8 mouse cellular contexts compared by ENCODE assay signal in the genomic region with DNA sequence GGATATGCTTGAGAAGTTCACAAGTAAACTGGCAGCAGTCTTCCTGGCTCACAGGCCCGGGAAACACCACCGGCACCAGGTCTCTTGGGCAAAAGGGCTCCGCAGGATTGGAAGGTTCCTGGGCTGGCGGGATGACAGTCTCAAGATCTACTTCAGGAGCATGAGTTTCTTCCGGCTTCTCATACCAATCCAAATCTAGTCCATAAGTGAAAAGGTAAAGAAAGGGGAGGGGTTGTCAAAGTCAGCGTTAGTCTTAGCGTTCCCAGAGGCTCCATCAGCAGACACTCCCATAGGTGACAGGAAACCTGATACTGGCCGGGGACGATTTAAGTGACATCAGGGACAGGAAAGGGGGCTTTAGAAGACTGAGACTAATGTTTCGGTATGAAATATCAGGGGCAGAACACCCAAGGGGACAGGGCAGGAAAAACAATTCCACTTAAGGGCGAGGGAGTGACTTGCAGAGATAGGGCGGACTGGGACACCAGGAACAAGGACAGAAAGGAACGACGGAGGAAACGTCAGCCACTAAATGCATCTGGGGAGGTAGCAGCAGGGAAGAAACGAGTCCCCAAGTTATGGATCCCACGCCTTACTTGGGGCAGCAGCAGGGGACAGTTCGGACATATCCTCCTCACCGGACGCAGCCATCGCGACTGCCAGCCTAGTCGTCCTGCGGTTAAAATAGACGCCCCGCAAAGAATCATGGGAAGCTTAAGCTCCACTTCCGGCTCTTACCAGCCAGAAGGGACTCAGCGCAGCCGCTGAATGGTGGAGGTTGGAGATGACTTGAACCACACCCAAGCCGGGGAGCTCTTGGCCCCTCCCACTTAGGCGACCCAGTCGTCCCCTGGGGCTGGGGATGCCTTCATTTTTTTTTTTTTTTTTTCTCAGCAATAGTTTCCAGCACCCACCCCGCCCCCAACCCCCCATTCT. TPM values are rescaled to one million over a fixed set of nuclear protein-coding genes. Genes with fewer than 3 reads are reported as not detected.
DNase-seq lines count a peak whose midpoint lies in the region; ATAC-seq lines count a peak whose summit lies in the region.

Gene Mad2l1bp (minus strand): TSS at position 707 of the 936 bp plus-strand sequence.

- peak within 1 kb of the TSS; percentile 78 for H3K9ac ChIP-seq in hindbrain, embryonic 14.5 days

- WGBS in hindbrain, embryonic 14.5 days: 10% methylated on average over 33 of the region's 33 CpGs

- H3K4me2 ChIP-seq in hindbrain, embryonic 14.5 days (replicated peaks): peak within 1 kb of the TSS; percentile 95

- H3K4me3 ChIP-seq in hindbrain, embryonic 14.5 days (replicated peaks; ENCODE audit: low read length): peak within 1 kb of the TSS; percentile 57

- H3K27me3 ChIP-seq in hindbrain, embryonic 14.5 days (ENCODE audit: control insufficient read depth, insufficient read depth, low read length): no peaks in the 10 kb centered on the region

- no peaks in the 10 kb centered on the region for H3K9me3 ChIP-seq in hindbrain, embryonic 14.5 days (ENCODE audit: control insufficient read depth, low read length)

- H3K36me3 ChIP-seq in hindbrain, embryonic 14.5 days (replicated peaks; ENCODE audit: control insufficient read depth, insufficient read depth): peaks cover 9% of the 10 kb centered on the region

- peak within 1 kb of the TSS; percentile 44 for H3K27ac ChIP-seq in hindbrain, embryonic 14.5 days

- peaks cover 8% of the 10 kb centered on the region for H3K4me1 ChIP-seq in hindbrain, embryonic 14.5 days (replicated peaks; ENCODE audit: control insufficient read depth, insufficient read depth, low read length)

- peak; percentile 91 for ATAC-seq in hindbrain, embryonic 14.5 days (ENCODE audit: low FRiP score)

- DNase-seq in T-cell, adult 2 months (ENCODE audit: low spot score): peak; percentile 90
- DNase-seq in cerebellum, postnatal 25 days: peak; percentile 84 to 91
- DNase-seq in frontal cortex, postnatal 25 days (ENCODE audit: low spot score in 2 of 2): peak; percentile 70 to 74
- DNase-seq in hindbrain, embryonic 14.5 days (ENCODE audit: low spot score): peak; percentile 82
- peak; percentile 79 for DNase-seq in left cerebral cortex, adult 11 months (ENCODE audit: low spot score)
- peak; percentile 93 to 95 for DNase-seq in lung, postnatal 4 days
- DNase-seq in right cerebral cortex, adult 2 months (ENCODE audit: low spot score in 2 of 2): peak; percentile 88
- peak; percentile 89 for DNase-seq in urinary bladder, postnatal 14 days (ENCODE audit: low spot score)

RNA-seq across cellular contexts. Expression of gene Mad2l1bp, which starts in this region (rescaled TPM):
- 19.6 and 21.9 TPM in 2 replicates for polyA plus RNA-seq in hindbrain, embryonic 14.5 days (2014; fragmentation: Nextera tagmentation; extraction: Ambion mirVana)

Comparison
In these comparisons a context has a peak if more than half of its experiments do, and no peak if none do; other contexts are left out.
1. Peak in every context shown above with its lines: DNase-seq, ATAC-seq, H3K4me3 ChIP-seq and H3K27ac ChIP-seq.